Mouse (Mus musculus) leukemia stem cell, adult 10-12 weeks (primary cell): ENCODE results near the gene Gm49383. TPM values are rescaled to one million over a fixed set of nuclear protein-coding genes. Genes with fewer than 3 reads are reported as not detected.

Experiments used
- polyA plus RNA-seq: library from polyadenylated mRNA; stranded (reverse); fragments of >175 nt; gene quantifications from 2 replicates; pipeline ENCODE4 v1.2.3, GENCODE M21; 2012; ENCODE audit warnings: low replicate concordance

The Gm49383 gene
- polyA plus RNA-seq = 40.9 and 59.1 TPM in 2 replicates

DNA sequence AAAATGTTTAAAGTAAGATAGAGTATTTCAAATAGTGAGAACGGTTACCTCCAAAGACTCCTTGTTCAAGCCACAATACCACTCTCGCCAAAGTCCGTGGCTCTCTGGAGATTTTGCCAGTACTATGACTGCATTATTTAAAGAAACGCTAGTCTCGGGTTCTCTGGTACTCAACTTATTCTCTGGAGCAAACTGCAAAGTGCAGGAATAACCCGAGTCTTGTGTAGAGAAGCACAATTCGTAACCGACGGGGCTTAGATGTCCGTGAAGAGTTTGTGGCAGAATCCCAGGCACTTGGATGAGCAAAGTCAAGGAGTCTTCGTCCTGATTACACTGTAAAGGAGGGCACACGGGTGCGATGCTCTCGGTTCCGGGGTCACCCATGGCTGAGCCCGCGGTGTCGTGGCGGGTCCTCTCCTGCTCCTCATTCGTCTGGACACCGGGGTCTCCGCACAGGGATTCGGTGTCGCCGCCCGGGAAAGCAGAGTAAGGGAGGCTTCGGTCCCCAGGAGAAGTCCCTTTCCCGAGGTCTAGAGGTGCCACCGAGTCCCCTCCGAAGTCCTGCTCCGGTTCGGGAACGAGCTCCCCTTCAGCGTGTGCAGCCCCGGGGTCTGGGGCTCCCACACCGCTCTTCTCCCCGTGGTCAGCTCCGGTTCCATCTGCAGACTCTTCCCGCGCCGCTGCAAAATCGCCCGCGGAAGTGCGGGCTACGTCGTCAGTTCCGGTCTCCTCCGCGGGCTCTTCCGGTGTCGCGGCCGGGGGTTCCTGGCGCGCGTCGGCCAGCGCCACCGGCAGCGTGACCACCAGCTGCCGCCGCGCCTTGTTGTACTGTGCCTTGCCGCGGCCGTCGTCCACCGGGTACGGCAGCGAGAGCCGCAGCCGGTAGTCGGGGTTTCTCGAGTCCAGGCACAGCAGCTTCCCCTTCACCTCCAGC is at the start of gene Gm49383:
Gene Gm49383 (minus strand): TSS at position 661 of the 934 bp plus-strand sequence.

GRCm38 (mm10) chr12:69240876-69241275 is 44.0 kb upstream of the Gm49383 start, which contains the start of gene Klhdc1:
Gene Klhdc1 (plus strand): TSS chr12:69241176.

GRCm38 (mm10) chr12:69227776-69228466 is 31.0 kb upstream of the Gm49383 start, which contains the start of gene Pole2:
Gene Pole2 (minus strand): TSS chr12:69228195.

GRCm38 (mm10) chr12:69204052-69204833 is 7.3 kb upstream of the Gm49383 start, which contains the start of gene Gm49384:
Gene Gm49384 (minus strand): TSS chr12:69204267.

GRCm38 (mm10) chr12:69198164-69198535 is 1.2 kb upstream of the Gm49383 start, which contains the start of gene Dnaaf2:
Gene Dnaaf2 (minus strand): TSS chr12:69198429.

DNA sequence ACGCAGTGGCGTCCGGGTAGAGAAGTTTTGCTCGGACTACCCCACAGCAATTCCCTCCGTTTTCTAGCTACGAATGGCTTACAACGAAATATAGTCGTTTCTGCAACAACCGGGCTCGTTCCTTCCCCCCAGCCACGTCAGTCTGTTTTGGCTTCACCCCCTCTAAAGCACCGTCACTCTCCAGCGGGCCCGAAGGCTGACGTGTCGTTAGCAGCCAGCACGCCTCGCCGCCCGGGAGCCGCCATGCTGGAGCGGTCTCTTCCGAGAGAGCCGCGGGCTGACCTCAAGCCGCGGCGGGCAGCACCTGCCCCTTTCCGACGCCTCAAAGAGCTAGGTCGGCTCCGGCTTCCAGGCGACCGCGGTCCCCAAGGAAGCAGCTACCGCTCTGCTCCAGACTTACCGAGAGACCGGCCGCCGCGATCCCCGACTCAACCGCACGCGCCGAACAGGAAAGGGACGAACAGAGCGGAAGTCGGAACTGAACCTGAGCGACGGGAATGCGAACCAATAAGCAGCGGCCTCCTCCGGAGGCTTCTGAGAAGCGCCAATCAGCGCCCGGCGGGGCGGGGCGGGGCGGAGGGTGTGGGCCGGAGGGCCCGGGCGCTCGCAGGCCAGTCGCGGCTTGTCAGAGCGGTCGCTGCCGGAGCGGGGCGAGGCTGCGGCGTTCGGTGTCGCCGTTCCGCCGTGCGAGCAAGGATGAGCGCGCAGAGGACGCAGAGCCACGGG is 13.2 kb downstream of the Gm49383 start, which contains the start of the genes Rpl36al and Mgat2:
Gene Rpl36al (minus strand): TSS at position 501 of the 726 bp plus-strand sequence.
Gene Mgat2 (plus strand): TSS at position 575 of the 726 bp plus-strand sequence.

DNA sequence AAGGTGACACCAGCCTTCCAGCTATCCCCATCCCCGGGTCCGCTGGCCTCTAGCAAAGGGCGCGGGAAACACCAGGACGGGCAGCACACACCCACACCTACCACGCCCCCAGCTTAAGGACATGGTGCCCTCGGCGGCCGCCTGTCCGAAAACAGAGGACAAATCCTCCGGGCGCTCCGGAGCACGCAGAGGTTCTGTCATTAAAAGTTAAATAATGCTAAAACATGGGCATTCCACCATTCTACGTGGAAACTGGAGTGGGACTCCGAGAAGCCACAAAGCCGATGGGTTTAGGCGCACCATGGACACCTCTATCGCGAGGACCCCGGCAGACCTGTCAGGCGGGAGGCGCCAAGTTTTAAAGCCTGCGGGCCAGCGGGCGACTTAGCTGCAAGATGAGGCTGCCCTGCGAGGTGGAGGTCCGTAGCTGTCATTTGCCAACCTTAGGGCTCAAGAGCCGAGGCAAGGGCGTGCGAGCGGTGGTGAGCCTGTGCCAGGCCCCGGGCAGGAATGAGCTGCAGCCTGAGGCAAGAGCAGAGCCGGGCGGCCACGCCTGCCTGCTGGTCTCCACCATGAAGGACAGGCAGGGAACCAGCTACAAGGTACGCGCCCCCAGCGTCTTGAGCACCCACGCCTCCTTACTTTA is 28.3 kb downstream of the Gm49383 start, which contains the start of gene Lrr1:
Gene Lrr1 (plus strand): TSS at position 354 of the 646 bp plus-strand sequence.

DNA sequence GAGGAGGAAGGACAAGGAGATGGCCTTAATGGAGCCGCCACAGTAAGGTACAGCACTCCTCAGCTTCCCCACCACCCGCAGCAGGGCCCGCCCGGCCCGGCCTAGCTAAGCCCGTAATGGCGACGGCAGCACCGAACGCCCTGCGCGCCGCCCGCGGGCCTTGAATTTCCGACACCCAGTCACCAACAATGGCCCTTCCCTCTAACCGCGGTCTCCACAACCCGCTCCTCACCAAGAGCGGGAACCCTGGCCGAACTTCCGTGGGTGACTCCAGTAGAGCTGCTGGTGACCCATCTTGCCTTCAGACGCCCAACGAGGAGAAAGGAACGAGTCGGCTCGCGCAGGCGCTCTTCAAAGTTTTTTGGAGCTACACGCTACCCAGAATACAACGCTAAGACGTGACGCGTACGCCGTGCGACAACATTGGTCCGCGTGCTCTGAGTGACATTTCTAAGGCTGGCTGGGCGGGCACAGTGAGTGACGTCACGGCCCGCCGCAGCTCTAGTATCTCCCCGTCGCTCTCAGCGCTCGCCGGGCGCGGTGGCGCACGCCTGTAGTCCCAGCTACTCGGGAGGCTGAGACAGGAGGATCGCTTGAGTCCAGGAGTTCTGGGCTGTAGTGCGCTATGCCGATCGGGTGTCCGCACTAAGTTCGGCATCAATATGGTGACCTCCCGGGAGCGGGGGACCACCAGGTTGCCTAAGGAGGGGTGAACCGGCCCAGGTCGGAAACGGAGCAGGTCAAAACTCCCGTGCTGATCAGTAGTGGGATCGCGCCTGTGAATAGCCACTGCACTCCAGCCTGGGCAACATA is 37.9 kb downstream of the Gm49383 start, which contains the start of gene Rps29:
Gene Rps29 (minus strand): TSS at position 422 of the 813 bp plus-strand sequence.

Other genes with a start within 250 kb of the Gm49383 start
- 92.0 and 1,522 TPM in 2 replicates for gene Rps29, start 37.9 kb downstream of the Gm49383 start, polyA plus RNA-seq
- 22.6 and 48.7 TPM in 2 replicates for gene Lrr1, start 28.3 kb downstream of the Gm49383 start, polyA plus RNA-seq
- gene Rpl36al, start 13.0 kb downstream of the Gm49383 start, polyA plus RNA-seq = 11.9 and 18.6 TPM in 2 replicates
- 28.6 and 38.7 TPM in 2 replicates for gene Mgat2, start 12.9 kb downstream of the Gm49383 start, polyA plus RNA-seq
- 1.8 and 3.2 TPM in 2 replicates for gene Dnaaf2, start 1.3 kb upstream of the Gm49383 start, polyA plus RNA-seq
- gene Gm49384, start 7.2 kb upstream of the Gm49383 start, polyA plus RNA-seq = not detected in 2 replicates
- gene Pole2, start 31.1 kb upstream of the Gm49383 start, polyA plus RNA-seq = 26.3 and 30.7 TPM in 2 replicates
- gene Klhdc1, start 44.1 kb upstream of the Gm49383 start, polyA plus RNA-seq = 0.97 and 3.3 TPM in 2 replicates
- gene Klhdc2, start 99.6 kb upstream of the Gm49383 start, polyA plus RNA-seq = 30.8 and 40.4 TPM in 2 replicates
- gene Nemf, start 160.1 kb upstream of the Gm49383 start, polyA plus RNA-seq = 0.83 and 2.7 TPM in 2 replicates
- 154 and 263 TPM in 2 replicates for gene Arf6, start 175.0 kb upstream of the Gm49383 start, polyA plus RNA-seq
- 2.3 and 2.6 TPM in 2 replicates for gene Gm9887, start 175.4 kb upstream of the Gm49383 start, polyA plus RNA-seq